Mouse (Mus musculus): ENCODE results near the gene Cit.

GRCm38 (mm10) chr5:116031190-116031577 lies 186.1 kb downstream of the Cit start:
- no peak for TF ChIP-seq POLR2A (IDR thresholded peaks at IDR 0.05; ENCODE audit: insufficient read length, low read depth)
- no peak for TF ChIP-seq MAX (IDR thresholded peaks at IDR 0.05; ENCODE audit: low read depth)

Data from myocyte (in vitro differentiated cells).